Mouse (Mus musculus) megakaryocyte, embryonic 14.5 days (primary cell): ENCODE data around the gene Ddc.

Experiments used
- FLI1 ChIP-seq: IDR thresholded peaks from 2 replicates; pipeline ENCODE4 v1.6.1; 2012; ENCODE audit warnings: low read length, inconsistent platforms, mixed read lengths
- GATA1 ChIP-seq: IDR thresholded peaks from 3 replicates; pipeline ENCODE4 v1.6.1; 2012; ENCODE audit warnings: mixed read lengths, low read length, inconsistent platforms, borderline replicate concordance

DNA sequence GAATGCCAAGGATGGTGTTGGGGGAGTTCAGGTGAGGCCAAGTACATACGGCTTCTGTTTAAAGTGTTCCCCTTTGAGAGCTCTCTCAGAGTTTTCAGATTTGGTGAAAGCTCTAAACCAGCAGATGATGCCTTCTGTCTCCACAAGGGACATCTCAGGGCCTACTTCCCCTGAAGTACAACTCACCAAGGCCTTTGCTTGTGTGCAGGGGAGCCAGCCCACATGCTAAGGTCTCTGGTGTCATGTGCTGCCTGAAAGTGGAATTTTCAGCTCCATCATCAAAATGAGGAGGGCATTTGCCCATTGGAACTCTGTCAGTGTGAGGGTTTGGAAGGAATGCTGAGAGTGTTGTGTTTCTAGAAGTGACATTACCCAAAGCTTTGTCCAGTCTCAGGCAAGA is 132.5 kb downstream of the Ddc start:
- TF ChIP-seq GATA1 (no peak), FLI1 (no peak)
